Mouse (Mus musculus) stomach, postnatal 0 days (tissue): ENCODE measurements around the gene Fhit. TPM values are rescaled to one million over a fixed set of nuclear protein-coding genes. Genes with fewer than 3 reads are reported as not detected.

ENCODE experiments used
- ATAC-seq: fragments of 200-750 bp; cut with Nextera tagmentation; 2 replicates; pipeline ENCODE4 v1.8.0; 2017; ENCODE audit not compliant: low FRiP score, low TSS enrichment
- DNase-seq: peaks from one replicate; pipeline ENCODE4 v3.0.0-alpha.2; 2016; ENCODE audit warnings: low spot score
- H3K27ac ChIP-seq: fragments of 300-500 bp; sonication (generic); replicated peaks from 2 replicates; pipeline ENCODE4 v1.5.1; 2014; ENCODE audit warnings: mild to moderate bottlenecking, control low read depth
- H3K27me3 ChIP-seq: fragments of 300-500 bp; sonication (generic); 2 replicates; pipeline ENCODE4 v1.6.1; 2014; ENCODE audit warnings: low read length; ENCODE audit not compliant: control insufficient read depth, insufficient read depth
- H3K36me3 ChIP-seq: fragments of 300-500 bp; sonication (generic); 2 replicates; pipeline ENCODE4 v1.6.1; 2014; ENCODE audit warnings: low read length, mixed read lengths; ENCODE audit not compliant: control insufficient read depth, insufficient read depth
- H3K4me1 ChIP-seq: fragments of 300-500 bp; sonication (generic); replicated peaks from 2 replicates; pipeline ENCODE4 v1.6.1; 2014; ENCODE audit warnings: antibody characterized with exemption; ENCODE audit not compliant: control insufficient read depth, insufficient read depth
- H3K4me2 ChIP-seq: fragments of 300-500 bp; sonication (generic); replicated peaks from 2 replicates; pipeline ENCODE4 v1.6.1; 2014; ENCODE audit warnings: low read depth, mild to moderate bottlenecking, control low read depth, moderate library complexity
- H3K4me3 ChIP-seq: fragments of 300-500 bp; sonication (generic); 2 replicates; pipeline ENCODE4 v1.5.1; 2014; ENCODE audit warnings: low read depth, low read length, control low read depth
- H3K9ac ChIP-seq: fragments of 300-500 bp; sonication (generic); 2 replicates; pipeline ENCODE4 v1.6.1; 2014; ENCODE audit warnings: mild to moderate bottlenecking, low read length, control low read depth, mixed read lengths
- H3K9me3 ChIP-seq: fragments of 300-500 bp; sonication (generic); 2 replicates; pipeline ENCODE4 v1.6.1; 2016; ENCODE audit warnings: low read length; ENCODE audit not compliant: control insufficient read depth
- CTCF ChIP-seq: IDR thresholded peaks from 2 replicates; pipeline ENCODE4 v1.5.1; 2016; ENCODE audit warnings: antibody characterized with exemption, low read depth, mild to moderate bottlenecking, moderate library complexity
- EP300 ChIP-seq: optimal IDR thresholded peaks from 2 replicates; pipeline ENCODE3; 2016; ENCODE audit warnings: antibody characterized with exemption
- WGBS: fragments of 180-500 bp; shearing (Covaris S2); extraction: QIAGEN DNeasy Blood & Tissue Kit; methylation state at CpG from one replicate; pipeline ENCODE4 v1.1.7; 2014; 5-methylcytosine and 5-hydroxymethylcytosine counted together
- polyA plus RNA-seq: library from polyadenylated mRNA; unstranded; fragments of >200 nt; fragmentation: Nextera tagmentation; extraction: Ambion mirVana; gene quantifications from 2 replicates; pipeline ENCODE4 v1.2.1, GENCODE M21; 2015

Gene Fhit
- polyA plus RNA-seq, 1 experiment from 2014 or later: 12.2 TPM

DNA sequence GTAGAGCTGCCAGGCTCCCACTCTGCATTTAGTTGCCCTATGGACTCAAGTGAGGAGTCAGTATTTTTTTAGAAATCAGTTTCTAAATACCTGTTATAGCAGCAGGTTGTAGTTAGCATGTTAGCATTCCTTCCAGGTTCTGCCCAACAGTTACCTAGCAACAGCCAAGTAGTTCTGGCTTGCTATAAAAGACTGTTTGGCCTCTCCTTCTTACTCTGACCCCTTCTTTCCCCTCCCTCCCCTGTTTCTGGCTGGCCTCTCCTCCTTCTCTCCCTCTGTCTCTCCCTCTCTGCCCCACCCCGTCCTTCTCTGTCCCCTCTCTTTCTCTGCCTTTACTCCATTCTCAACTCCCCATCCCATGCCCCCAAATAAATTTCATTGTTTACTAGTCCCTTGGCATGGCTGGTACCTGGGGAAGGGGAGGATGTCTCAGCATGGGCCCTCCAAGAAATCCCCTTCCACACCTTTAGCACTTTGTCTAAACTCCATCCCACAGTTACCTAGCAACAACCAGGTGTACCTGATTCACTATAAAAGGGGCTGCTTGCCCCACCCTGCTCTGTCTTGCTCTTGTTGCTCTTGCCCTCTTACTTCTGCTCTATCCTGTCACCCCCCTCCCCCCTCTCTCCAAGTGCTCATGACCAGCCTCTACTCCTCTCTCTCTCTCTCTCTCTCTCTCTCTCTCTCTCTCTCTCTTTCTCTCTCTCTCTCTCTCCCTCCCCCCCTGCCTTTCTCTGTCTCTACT, 1527.4 kb downstream of the Fhit start:
- H3K4me3 ChIP-seq: no peak overlapping the region
- no peaks in the 10 kb centered on the region for H3K27me3 ChIP-seq
- ATAC-seq (no peak), DNase-seq (no peak)
- H3K4me2 ChIP-seq: no peak overlapping the region
- no peak overlapping the region for H3K27ac ChIP-seq
- H3K9ac ChIP-seq: no peak overlapping the region
- H3K4me1 ChIP-seq: no peaks in the 10 kb centered on the region
- WGBS: 58% methylated on average over 1 of the region's 1 CpGs
- H3K9me3 ChIP-seq: no peaks in the 10 kb centered on the region
- no peak for TF ChIP-seq CTCF
- TF ChIP-seq EP300: no peak
- H3K36me3 ChIP-seq: no peaks in the 10 kb centered on the region

GRCm38 (mm10) chr14:9632537-9632936, 1529.3 kb downstream of the Fhit start:
- no peak overlapping the region for H3K9ac ChIP-seq
- no peak for TF ChIP-seq CTCF
- TF ChIP-seq EP300: no peak
- no peak overlapping the region for H3K4me3 ChIP-seq
- 62% methylated on average over 3 of the region's 3 CpGs for WGBS
- DNase-seq: no peak
- H3K27ac ChIP-seq: no peak overlapping the region
- ATAC-seq: no peak
- no peaks in the 10 kb centered on the region for H3K27me3 ChIP-seq
- no peaks in the 10 kb centered on the region for H3K9me3 ChIP-seq
- H3K36me3 ChIP-seq: no peaks in the 10 kb centered on the region
- H3K4me1 ChIP-seq: no peaks in the 10 kb centered on the region
- H3K4me2 ChIP-seq: no peak overlapping the region

DNA sequence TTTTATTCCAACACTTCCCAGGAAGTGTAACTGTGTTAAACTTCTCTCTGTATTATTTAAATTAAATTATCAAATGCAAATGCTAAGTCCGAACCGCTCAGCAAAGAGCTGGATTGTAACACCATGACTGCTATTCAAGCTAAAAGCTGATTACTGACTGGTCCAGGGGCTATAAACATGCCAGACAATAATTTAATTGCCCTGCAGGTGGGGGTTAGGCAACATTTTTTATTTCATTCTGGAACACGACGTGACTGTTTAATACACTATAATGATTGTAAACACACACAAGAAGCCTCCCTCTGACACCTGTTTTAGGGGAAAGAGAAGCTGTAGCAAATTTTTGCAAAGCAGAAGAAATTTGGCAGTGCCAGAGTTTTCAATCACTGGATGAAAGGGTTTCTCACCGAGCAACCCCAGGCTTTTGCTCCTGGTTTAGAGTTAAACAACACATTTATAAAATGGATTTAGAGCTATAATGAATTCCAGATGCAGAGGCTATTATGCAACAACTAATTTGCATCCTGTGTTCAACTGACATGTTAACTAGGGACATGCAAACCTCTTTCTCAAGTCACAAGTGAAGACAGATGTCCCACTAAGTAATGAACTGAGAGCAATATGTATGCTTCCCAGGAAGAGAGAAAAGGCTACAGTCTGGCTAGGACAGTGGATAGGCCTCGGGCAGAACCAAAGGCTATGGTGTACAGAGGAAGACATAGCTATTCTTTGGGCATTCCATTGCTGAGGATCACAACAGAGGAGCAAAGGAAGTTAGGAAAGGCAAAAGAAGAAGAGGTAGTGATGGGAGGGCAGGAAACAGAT, 1538.4 kb downstream of the Fhit start:
- ATAC-seq (no peak), DNase-seq (no peak)
- no peaks in the 10 kb centered on the region for H3K36me3 ChIP-seq
- no peak for TF ChIP-seq CTCF
- TF ChIP-seq EP300: no peak
- 64% methylated on average over 6 of the region's 6 CpGs for WGBS
- H3K27me3 ChIP-seq: no peaks in the 10 kb centered on the region
- H3K4me3 ChIP-seq: no peak overlapping the region
- no peak overlapping the region for H3K4me2 ChIP-seq
- no peaks in the 10 kb centered on the region for H3K9me3 ChIP-seq
- H3K27ac ChIP-seq: no peak overlapping the region
- no peaks in the 10 kb centered on the region for H3K4me1 ChIP-seq
- no peak overlapping the region for H3K9ac ChIP-seq

- Histone ChIP-seq H3K36me3 (no peaks in the 10 kb centered on the region), H3K4me3 (no peak overlapping the region), H3K4me1 (no peaks in the 10 kb centered on the region), H3K9me3 (no peaks in the 10 kb centered on the region), H3K4me2 (no peak overlapping the region), H3K27me3 (no peaks in the 10 kb centered on the region), H3K9ac (no peak overlapping the region), H3K27ac (no peak overlapping the region)
- DNase-seq (no peak), ATAC-seq (no peak)
- WGBS: 37% methylated on average over 3 of the region's 3 CpGs
- TF ChIP-seq EP300 (no peak), CTCF (no peak)
These were observed 1540.8 kb downstream of the Fhit start for GRCm38 (mm10) chr14:9620902-9621540.

DNA sequence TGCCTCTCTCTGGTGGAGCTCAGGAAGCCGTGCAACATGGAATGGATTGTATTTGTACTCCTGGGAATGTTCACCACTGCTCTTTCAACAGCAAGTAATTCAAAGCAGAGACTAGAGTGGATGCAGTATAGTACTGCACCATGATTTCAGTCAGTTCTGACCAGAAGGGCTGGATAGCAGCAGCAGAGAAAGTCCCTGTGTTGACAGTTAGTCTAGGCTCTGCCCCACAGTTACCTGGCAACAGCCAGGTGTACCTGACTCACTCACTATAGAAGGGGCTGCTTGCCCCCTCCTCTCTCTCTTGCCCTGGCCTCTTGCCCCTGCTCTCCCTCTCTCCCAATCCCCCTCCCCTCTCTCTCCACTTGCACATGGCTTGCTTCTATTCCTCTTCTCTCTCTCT, 1542.0 kb downstream of the Fhit start:
- H3K4me2 ChIP-seq: no peak overlapping the region
- H3K4me3 ChIP-seq: no peak overlapping the region
- no peaks in the 10 kb centered on the region for H3K4me1 ChIP-seq
- no peaks in the 10 kb centered on the region for H3K9me3 ChIP-seq
- H3K27me3 ChIP-seq: no peaks in the 10 kb centered on the region
- WGBS: 41% methylated on average over 1 of the region's 1 CpGs
- TF ChIP-seq EP300 (no peak), CTCF (no peak)
- no peak overlapping the region for H3K9ac ChIP-seq
- DNase-seq: no peak
- H3K27ac ChIP-seq: no peak overlapping the region
- no peaks in the 10 kb centered on the region for H3K36me3 ChIP-seq
- ATAC-seq: no peak
